Mouse (Mus musculus) gastrocnemius, adult 8-10 months (tissue): ENCODE data around the gene Cox4i1. TPM values are rescaled to one million over a fixed set of nuclear protein-coding genes. Genes with fewer than 3 reads are reported as not detected.
A peak's percentile ranks its signal among the peaks of the same experiment; 100 is the strongest.

Experiments
- DNase-seq, 2 experiments: peaks; one replicate each; pipeline ENCODE4 v3.0.0; 2022; ENCODE audit warnings: low spot score in 2 of 2
- total RNA-seq, 4 experiments: library from RNA; stranded (reverse); gene quantifications; 2 replicates each; pipeline ENCODE4 v1.2.4; 2022

Cox4i1 gene
- total RNA-seq, result 1,000 to 10,000 TPM; 1,398 to 1,509 (median 1,471) TPM

GRCm38 (mm10) chr8:120667561-120668373 is at the start of gene Cox4i1, which contains the start of gene Gm27021:
Cox4i1 (plus strand) TSS chr8:120668222.
Gm27021 (minus strand) TSS chr8:120668079.
- DNase-seq, result peak; percentile 84 to 88

- no peak for DNase-seq
Measured at GRCm38 (mm10) chr8:120619235-120620180, 48.5 kb upstream of the Cox4i1 start.

- DNase-seq, result no peak
Measured at GRCm38 (mm10) chr8:120620441-120620840, 47.6 kb upstream of the Cox4i1 start.

GRCm38 (mm10) chr8:120622161-120622560 is 45.9 kb upstream of the Cox4i1 start:
- no peak for DNase-seq

- no peak for DNase-seq
Measured at GRCm38 (mm10) chr8:120623608-120624007, 44.4 kb upstream of the Cox4i1 start.

GRCm38 (mm10) chr8:120626461-120626860 is 41.6 kb upstream of the Cox4i1 start:
- DNase-seq, result no peak

- no peak for DNase-seq
Measured at GRCm38 (mm10) chr8:120627298-120627697, 40.7 kb upstream of the Cox4i1 start.

GRCm38 (mm10) chr8:120630031-120630430 is 38.0 kb upstream of the Cox4i1 start:
- DNase-seq, result no peak

GRCm38 (mm10) chr8:120630848-120631247 is 37.2 kb upstream of the Cox4i1 start:
- no peak for DNase-seq

- DNase-seq, result no peak
Measured at GRCm38 (mm10) chr8:120631441-120632375, 36.3 kb upstream of the Cox4i1 start.

- no peak for DNase-seq
Measured at GRCm38 (mm10) chr8:120632969-120633664, 34.9 kb upstream of the Cox4i1 start.

GRCm38 (mm10) chr8:120633665-120634271 is 34.3 kb upstream of the Cox4i1 start:
- no peak for DNase-seq

GRCm38 (mm10) chr8:120634329-120634839 is 33.6 kb upstream of the Cox4i1 start:
- peak; percentile 39 to 49 for DNase-seq

- DNase-seq, result no peak
Measured at GRCm38 (mm10) chr8:120641245-120641644, 26.8 kb upstream of the Cox4i1 start.

GRCm38 (mm10) chr8:120642031-120642662 is 25.9 kb upstream of the Cox4i1 start:
- DNase-seq, result peak in 1 of 2 experiments; percentile 54

GRCm38 (mm10) chr8:120644663-120645062 is 23.4 kb upstream of the Cox4i1 start:
- DNase-seq, result no peak

GRCm38 (mm10) chr8:120647532-120647931 is 20.5 kb upstream of the Cox4i1 start, which contains the start of gene 1190005I06Rik:
1190005I06Rik (minus strand) TSS chr8:120647632.
- DNase-seq, result no peak

GRCm38 (mm10) chr8:120656322-120657052 is 11.5 kb upstream of the Cox4i1 start:
- no peak for DNase-seq
